Mouse (Mus musculus): Measurements from ENCODE around the gene Vsig8. TPM values are rescaled to one million over a fixed set of nuclear protein-coding genes. Genes with fewer than 3 reads are reported as not detected.
A peak's percentile ranks its signal among the peaks of the same experiment; 100 is the strongest.

Vsig8 gene
- polyA plus RNA-seq, 1 experiment from 2014 or later, result 1.3 TPM

GRCm38 (mm10) chr1:172585612-172586567, 30.2 kb downstream of the Vsig8 start:
- H3K27ac ChIP-seq (ENCODE audit: low read length), result peak overlapping the region; percentile 50
- H3K4me3 ChIP-seq (ENCODE audit: low read depth, low read length), result no peak overlapping the region
- no peaks in the 10 kb centered on the region for H3K36me3 ChIP-seq (ENCODE audit: control insufficient read depth, insufficient read depth, low read length)
- H3K27me3 ChIP-seq (ENCODE audit: control insufficient read depth, insufficient read depth, low read depth, low read length), result no peaks in the 10 kb centered on the region
- H3K4me1 ChIP-seq (ENCODE audit: control insufficient read depth, insufficient read depth, low read length), result peaks cover 11% of the 10 kb centered on the region
- ATAC-seq, result peak; percentile 75
- H3K4me2 ChIP-seq (ENCODE audit: low read length), result peak overlapping the region; percentile 35
- H3K9ac ChIP-seq (ENCODE audit: low read depth, low read length), result peak overlapping the region; percentile 27; the same call in 1 of the 2 replicates
- WGBS, result 9% methylated on average over 26 of the region's 26 CpGs
- H3K9me3 ChIP-seq (replicated peaks; ENCODE audit: control insufficient read depth, low read length, poor library complexity, severe bottlenecking), result no peaks in the 10 kb centered on the region

- H3K4me3 ChIP-seq (ENCODE audit: low read depth, low read length), result no peak within 1 kb of the TSS
- H3K27ac ChIP-seq (ENCODE audit: low read length), result no peak within 1 kb of the TSS
- no peaks in the 10 kb centered on the region for H3K27me3 ChIP-seq (ENCODE audit: control insufficient read depth, insufficient read depth, low read depth, low read length)
- no peak within 1 kb of the TSS for H3K9ac ChIP-seq (ENCODE audit: low read depth, low read length)
- H3K4me1 ChIP-seq (ENCODE audit: control insufficient read depth, insufficient read depth, low read length), result peaks cover 11% of the 10 kb centered on the region
- H3K4me2 ChIP-seq (ENCODE audit: low read length), result no peak within 1 kb of the TSS
- 84% methylated on average over 7 of the region's 7 CpGs for WGBS
- ATAC-seq, result no peak
- H3K36me3 ChIP-seq (ENCODE audit: control insufficient read depth, insufficient read depth, low read length), result no peaks in the 10 kb centered on the region
- H3K9me3 ChIP-seq (replicated peaks; ENCODE audit: control insufficient read depth, low read length, poor library complexity, severe bottlenecking), result no peaks in the 10 kb centered on the region
These were observed 34.6 kb downstream of the Vsig8 start, which contains the start of gene Slamf8 for GRCm38 (mm10) chr1:172590385-172590784. TSS of gene Slamf8 (minus strand) at chr1:172590568.

GRCm38 (mm10) chr1:172593321-172593720, 37.6 kb downstream of the Vsig8 start:
- no peaks in the 10 kb centered on the region for H3K36me3 ChIP-seq (ENCODE audit: control insufficient read depth, insufficient read depth, low read length)
- ATAC-seq, result no peak
- H3K27ac ChIP-seq (ENCODE audit: low read length), result no peak overlapping the region
- 67% methylated on average over 3 of the region's 3 CpGs for WGBS
- H3K27me3 ChIP-seq (ENCODE audit: control insufficient read depth, insufficient read depth, low read depth, low read length), result no peaks in the 10 kb centered on the region
- no peaks in the 10 kb centered on the region for H3K9me3 ChIP-seq (replicated peaks; ENCODE audit: control insufficient read depth, low read length, poor library complexity, severe bottlenecking)
- H3K4me1 ChIP-seq (ENCODE audit: control insufficient read depth, insufficient read depth, low read length), result no peaks in the 10 kb centered on the region
- H3K4me2 ChIP-seq (ENCODE audit: low read length), result no peak overlapping the region
- no peak overlapping the region for H3K4me3 ChIP-seq (ENCODE audit: low read depth, low read length)
- H3K9ac ChIP-seq (ENCODE audit: low read depth, low read length), result no peak overlapping the region

GRCm38 (mm10) chr1:172593956-172594355, 38.2 kb downstream of the Vsig8 start:
- Histone ChIP-seq H3K27me3 (ENCODE audit: control insufficient read depth, insufficient read depth, low read depth, low read length) (no peaks in the 10 kb centered on the region), H3K4me1 (ENCODE audit: control insufficient read depth, insufficient read depth, low read length) (no peaks in the 10 kb centered on the region), H3K9me3 (replicated peaks; ENCODE audit: control insufficient read depth, low read length, poor library complexity, severe bottlenecking) (no peaks in the 10 kb centered on the region), H3K4me3 (ENCODE audit: low read depth, low read length) (no peak overlapping the region), H3K4me2 (ENCODE audit: low read length) (no peak overlapping the region), H3K27ac (ENCODE audit: low read length) (no peak overlapping the region), H3K36me3 (ENCODE audit: control insufficient read depth, insufficient read depth, low read length) (no peaks in the 10 kb centered on the region), H3K9ac (ENCODE audit: low read depth, low read length) (no peak overlapping the region)
- no peak for ATAC-seq
- 83% methylated on average over 2 of the region's 2 CpGs for WGBS

- Histone ChIP-seq H3K27me3 (ENCODE audit: control insufficient read depth, insufficient read depth, low read depth, low read length) (no peaks in the 10 kb centered on the region), H3K27ac (ENCODE audit: low read length) (no peak overlapping the region), H3K4me3 (ENCODE audit: low read depth, low read length) (no peak overlapping the region), H3K36me3 (ENCODE audit: control insufficient read depth, insufficient read depth, low read length) (no peaks in the 10 kb centered on the region), H3K4me1 (ENCODE audit: control insufficient read depth, insufficient read depth, low read length) (no peaks in the 10 kb centered on the region), H3K9ac (ENCODE audit: low read depth, low read length) (no peak overlapping the region), H3K4me2 (ENCODE audit: low read length) (no peak overlapping the region), H3K9me3 (replicated peaks; ENCODE audit: control insufficient read depth, low read length, poor library complexity, severe bottlenecking) (no peaks in the 10 kb centered on the region)
- no peak for ATAC-seq
These were observed 38.8 kb downstream of the Vsig8 start for GRCm38 (mm10) chr1:172594495-172594894.

- Histone ChIP-seq H3K27me3 (ENCODE audit: control insufficient read depth, insufficient read depth, low read depth, low read length) (no peaks in the 10 kb centered on the region), H3K4me3 (ENCODE audit: low read depth, low read length) (no peak within 1 kb of the TSS), H3K36me3 (ENCODE audit: control insufficient read depth, insufficient read depth, low read length) (no peaks in the 10 kb centered on the region), H3K9me3 (replicated peaks; ENCODE audit: control insufficient read depth, low read length, poor library complexity, severe bottlenecking) (no peaks in the 10 kb centered on the region), H3K4me2 (ENCODE audit: low read length) (no peak within 1 kb of the TSS), H3K27ac (ENCODE audit: low read length) (no peak within 1 kb of the TSS), H3K4me1 (ENCODE audit: control insufficient read depth, insufficient read depth, low read length) (no peaks in the 10 kb centered on the region), H3K9ac (ENCODE audit: low read depth, low read length) (no peak within 1 kb of the TSS)
- ATAC-seq, result no peak
- WGBS, result 68% methylated on average over 1 of the region's 1 CpGs
These were observed 46.6 kb downstream of the Vsig8 start, which contains the start of gene Fcrl6 for GRCm38 (mm10) chr1:172602326-172602725. TSS of gene Fcrl6 (minus strand) at chr1:172602551.

- WGBS, result 86% methylated on average over 10 of the region's 10 CpGs
These were observed 55.6 kb downstream of the Vsig8 start for GRCm38 (mm10) chr1:172611304-172611703.

GRCm38 (mm10) chr1:172612745-172613144, 57.0 kb downstream of the Vsig8 start:
- no peak overlapping the region for H3K4me3 ChIP-seq (ENCODE audit: low read depth, low read length)
- H3K36me3 ChIP-seq (ENCODE audit: control insufficient read depth, insufficient read depth, low read length), result no peaks in the 10 kb centered on the region
- peaks cover 13% of the 10 kb centered on the region for H3K4me1 ChIP-seq (ENCODE audit: control insufficient read depth, insufficient read depth, low read length)
- H3K9me3 ChIP-seq (replicated peaks; ENCODE audit: control insufficient read depth, low read length, poor library complexity, severe bottlenecking), result no peaks in the 10 kb centered on the region
- no peak overlapping the region for H3K27ac ChIP-seq (ENCODE audit: low read length)
- H3K4me2 ChIP-seq (ENCODE audit: low read length), result no peak overlapping the region
- no peak overlapping the region for H3K9ac ChIP-seq (ENCODE audit: low read depth, low read length)
- WGBS, result 71% methylated on average over 1 of the region's 1 CpGs
- no peak for ATAC-seq
- no peaks in the 10 kb centered on the region for H3K27me3 ChIP-seq (ENCODE audit: control insufficient read depth, insufficient read depth, low read depth, low read length)

More at GRCm38 (mm10) chr1:172611304-172611703, 55.6 kb downstream of the Vsig8 start:
- H3K27ac ChIP-seq (ENCODE audit: low read length), result no peak overlapping the region
- no peak overlapping the region for H3K4me3 ChIP-seq (ENCODE audit: low read depth, low read length)
- no peak for ATAC-seq
- H3K27me3 ChIP-seq (ENCODE audit: control insufficient read depth, insufficient read depth, low read depth, low read length), result no peaks in the 10 kb centered on the region
- no peak overlapping the region for H3K9ac ChIP-seq (ENCODE audit: low read depth, low read length)
- no peaks in the 10 kb centered on the region for H3K9me3 ChIP-seq (replicated peaks; ENCODE audit: control insufficient read depth, low read length, poor library complexity, severe bottlenecking)
- H3K4me1 ChIP-seq (ENCODE audit: control insufficient read depth, insufficient read depth, low read length), result peaks cover 3% of the 10 kb centered on the region; the same call in 1 of the 2 replicates
- H3K4me2 ChIP-seq (ENCODE audit: low read length), result no peak overlapping the region
- H3K36me3 ChIP-seq (ENCODE audit: control insufficient read depth, insufficient read depth, low read length), result no peaks in the 10 kb centered on the region

Data from midbrain, embryonic 16.5 days (tissue).